In the genomic region with DNA sequence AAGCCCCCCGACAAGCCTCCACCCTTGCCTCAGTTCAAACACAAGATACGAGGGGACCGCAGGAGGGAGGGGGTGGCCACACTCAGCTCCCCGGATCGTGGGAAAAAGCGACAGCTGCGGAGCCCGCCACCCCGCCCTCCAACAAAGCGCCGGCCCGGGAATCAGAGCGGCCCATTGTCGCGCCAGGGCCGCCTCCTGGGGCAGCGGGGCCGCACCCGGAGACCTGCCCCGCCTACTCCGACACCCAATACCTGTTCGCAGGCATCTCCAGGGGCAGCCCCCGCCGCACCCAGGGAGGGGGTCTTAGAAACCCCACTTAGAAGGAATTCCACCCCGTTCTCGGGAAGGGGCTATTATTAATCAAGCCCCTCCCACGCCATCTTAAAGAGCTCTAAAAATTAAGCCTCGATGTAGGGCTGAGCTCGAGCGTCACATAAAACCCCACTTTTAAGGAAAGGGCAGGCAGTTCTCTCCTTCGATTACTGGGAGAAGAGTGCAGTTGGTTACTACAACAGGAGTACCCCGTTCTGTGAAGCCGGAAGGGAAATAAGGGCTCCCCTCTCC, we compare ENCODE assay signal across 8 mouse cellular contexts. TPM values are rescaled to one million over a fixed set of nuclear protein-coding genes. Genes with fewer than 3 reads are reported as not detected.
DNase-seq lines count a peak whose midpoint lies in the region; ATAC-seq and TF ChIP-seq lines count a peak whose summit lies in the region.

No protein-coding gene starts in this region.

- peak overlapping the region; percentile 91 for H3K27ac ChIP-seq in cortical plate, adult 2 months (ENCODE audit: insufficient read depth, low read length)
- H3K27ac ChIP-seq in heart, embryonic 14.5 days (replicated peaks in 1 of 2; ENCODE audit: control insufficient read depth in 1 of 2, insufficient read depth in 1 of 2, low read depth in 2 of 2, low read length in 2 of 2) = peak overlapping the region; percentile 58 to 86
- H3K27ac ChIP-seq in stomach, embryonic 15.5 days = peak overlapping the region; percentile 87

- no peak for ATAC-seq in heart, embryonic 14.5 days (ENCODE audit: insufficient number of reproducible peaks, insufficient read depth, low FRiP score, low read depth)
- peak; percentile 36; the same call in 1 of the 2 replicates for ATAC-seq in stomach, embryonic 15.5 days (ENCODE audit: insufficient read depth, low FRiP score, low read depth)
- no peak for ATAC-seq in cerebellum, adult (ENCODE audit: insufficient number of reproducible peaks, low FRiP score, low TSS enrichment)

- TF ChIP-seq POLR2A in cortical plate, adult 2 months (IDR thresholded peaks at IDR 0.05; ENCODE audit: extremely low read depth, insufficient read depth, low read length) = no peak

- no peak for TF ChIP-seq CTCF in cortical plate, adult 2 months (IDR thresholded peaks at IDR 0.05; ENCODE audit: extremely low read depth, insufficient read depth, low read length)

- under 1% methylated on average over 33 of the region's 33 CpGs for WGBS in heart, embryonic 14.5 days
- WGBS in stomach, embryonic 15.5 days = under 1% methylated on average over 33 of the region's 33 CpGs

- H3K4me2 ChIP-seq in heart, embryonic 14.5 days (ENCODE audit: low read length) = peak overlapping the region; percentile 87
- peak overlapping the region; percentile 73 for H3K4me2 ChIP-seq in stomach, embryonic 15.5 days

- peaks cover 34% of the 10 kb centered on the region for H3K27me3 ChIP-seq in heart, embryonic 14.5 days (ENCODE audit: control insufficient read depth, insufficient read depth, low read length)
- no peaks in the 10 kb centered on the region for H3K27me3 ChIP-seq in stomach, embryonic 15.5 days (replicated peaks)

- H3K9me3 ChIP-seq in heart, embryonic 14.5 days (ENCODE audit: control insufficient read depth, low read length) = no peaks in the 10 kb centered on the region
- H3K9me3 ChIP-seq in stomach, embryonic 15.5 days = no peaks in the 10 kb centered on the region

- H3K9ac ChIP-seq in heart, embryonic 14.5 days (ENCODE audit: low read length) = peak overlapping the region; percentile 88
- H3K9ac ChIP-seq in stomach, embryonic 15.5 days = peak overlapping the region; percentile 82; the same call in 1 of the 2 replicates

- peaks cover 9% of the 10 kb centered on the region for H3K36me3 ChIP-seq in heart, embryonic 14.5 days (ENCODE audit: control insufficient read depth, insufficient read depth, low read length)
- no peaks in the 10 kb centered on the region for H3K36me3 ChIP-seq in stomach, embryonic 15.5 days

- peak; percentile 74 to 75 for DNase-seq in right cerebral cortex, postnatal 10 days (ENCODE audit: low spot score in 2 of 2)
- no peak for DNase-seq in right cerebral cortex, postnatal 14 days
- peak; percentile 79 for DNase-seq in kidney, postnatal 10 days
- peak; percentile 74 for DNase-seq in lung, postnatal 14 days

- no peaks in the 10 kb centered on the region for H3K4me1 ChIP-seq in cortical plate, adult 2 months (ENCODE audit: control insufficient read depth, insufficient read depth, low read length)
- peaks cover 28 to 45% of the 10 kb centered on the region in 2 experiments for H3K4me1 ChIP-seq in heart, embryonic 14.5 days (ENCODE audit: control insufficient read depth in 2 of 2, insufficient read depth in 2 of 2, low read length in 2 of 2)
- peaks cover 72% of the 10 kb centered on the region for H3K4me1 ChIP-seq in stomach, embryonic 15.5 days

- H3K4me3 ChIP-seq in cortical plate, adult 2 months (ENCODE audit: insufficient read depth, low read length) = peak overlapping the region; percentile 34
- H3K4me3 ChIP-seq in heart, embryonic 14.5 days (ENCODE audit: control insufficient read depth in 1 of 2, insufficient read depth in 1 of 2, low read depth in 1 of 2, low read length in 2 of 2) = peak overlapping the region; percentile 72 to 80
- peak overlapping the region; percentile 80 for H3K4me3 ChIP-seq in stomach, embryonic 15.5 days (replicated peaks)

RNA-seq across cellular contexts. Expression of a gene that starts 14.1 kb away (rescaled TPM):
- 10.9 and 11.1 TPM in 2 replicates for polyA plus RNA-seq in cortical plate, adult 2 months (2012; rRNA removed)
- 21.2 and 21.6 TPM in 2 replicates for polyA plus RNA-seq in heart, embryonic 14.5 days (2014; fragmentation: Nextera tagmentation; extraction: Ambion mirVana)
- 16.1 and 17.9 TPM in 2 replicates for polyA plus RNA-seq in stomach, embryonic 15.5 days (2015; fragmentation: Nextera tagmentation; extraction: Ambion mirVana)

RNA-seq across cellular contexts. Expression of a gene that starts 57.4 kb away (rescaled TPM):
- polyA plus RNA-seq in cortical plate, adult 2 months (2012; rRNA removed) = 30.6 and 32.2 TPM in 2 replicates
- polyA plus RNA-seq in heart, embryonic 14.5 days (2014; fragmentation: Nextera tagmentation; extraction: Ambion mirVana) = 19.4 TPM in 2 replicates
- 22.3 and 24.0 TPM in 2 replicates for polyA plus RNA-seq in stomach, embryonic 15.5 days (2015; fragmentation: Nextera tagmentation; extraction: Ambion mirVana)
